Mouse (Mus musculus) ovary, postnatal 10 days (tissue): Measurements from ENCODE around the gene Olfr1487.
"Not testable (repeated sequence)": the region's sequence is repeated elsewhere in the genome, so short reads cannot be mapped to it uniquely, and the experiment has no call there.

Experiments
- DNase-seq: peaks from one replicate; pipeline ENCODE4 v3.0.0; 2022; ENCODE audit warnings: low spot score

Gene Olfr1487

DNA sequence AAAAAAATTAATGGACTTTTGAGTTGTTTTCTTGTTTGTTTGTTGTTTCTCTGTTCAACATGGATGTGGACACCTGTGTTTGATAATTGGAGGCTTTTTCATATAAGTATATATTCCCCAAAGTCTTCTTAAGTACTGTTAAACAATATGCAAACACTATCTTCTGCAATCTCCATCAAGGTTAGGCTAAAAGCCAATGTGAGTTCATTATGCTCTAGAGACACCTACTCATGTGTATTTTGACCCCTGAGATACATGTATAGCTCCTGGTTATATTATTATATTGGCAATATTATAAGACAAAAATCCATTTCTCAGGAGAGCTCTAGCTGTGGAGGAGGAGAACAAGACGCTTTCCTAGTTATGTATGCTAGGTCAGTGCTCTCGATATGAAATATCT is at the start of gene Olfr1487:
Gene Olfr1487 (plus strand): TSS at position 301 of the 400 bp plus-strand sequence.
- not testable (repeated sequence) for DNase-seq

DNA sequence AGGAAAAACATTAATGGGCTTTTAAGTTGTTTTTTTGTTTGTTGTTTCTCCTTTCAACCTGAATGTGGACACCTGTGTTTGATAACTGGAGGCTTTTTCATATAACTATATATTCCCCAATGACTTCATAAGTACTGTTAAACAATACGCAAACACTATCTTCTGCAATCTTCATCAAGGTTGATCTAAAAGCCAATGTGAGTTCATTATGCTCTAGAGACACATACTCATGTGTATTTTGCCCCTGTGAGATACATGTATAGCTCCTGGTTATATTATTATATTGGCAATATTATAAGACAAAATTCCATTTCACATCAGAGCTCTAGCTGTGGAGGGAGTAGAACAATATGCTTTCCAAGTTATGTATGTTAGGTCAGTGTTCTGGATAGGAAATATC is 34.0 kb upstream of the Olfr1487 start, which contains the start of gene Olfr1484:
Gene Olfr1484 (plus strand): TSS at position 301 of the 400 bp plus-strand sequence.
- no peak for DNase-seq

DNA sequence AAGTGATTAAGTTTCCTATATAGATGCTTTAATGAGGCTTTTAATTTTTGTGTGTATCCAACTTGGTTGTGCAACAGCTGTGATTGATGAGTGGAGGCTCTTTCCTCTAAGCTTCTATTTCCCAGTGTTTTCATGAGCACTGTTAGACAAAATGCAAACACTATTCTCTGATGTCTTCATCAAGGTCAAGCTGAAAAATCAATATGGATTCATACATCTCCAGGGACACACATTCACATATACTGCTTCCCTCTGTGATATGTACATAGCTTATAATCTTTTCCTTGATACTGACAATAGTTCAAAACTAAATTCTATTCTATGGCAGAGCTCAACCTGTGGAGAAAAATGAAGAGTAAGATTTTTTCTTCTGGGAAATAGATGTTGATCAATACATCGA is 14.1 kb downstream of the Olfr1487 start, which contains the start of gene Olfr1489:
Gene Olfr1489 (plus strand): TSS at position 301 of the 400 bp plus-strand sequence.
- DNase-seq: no peak

DNA sequence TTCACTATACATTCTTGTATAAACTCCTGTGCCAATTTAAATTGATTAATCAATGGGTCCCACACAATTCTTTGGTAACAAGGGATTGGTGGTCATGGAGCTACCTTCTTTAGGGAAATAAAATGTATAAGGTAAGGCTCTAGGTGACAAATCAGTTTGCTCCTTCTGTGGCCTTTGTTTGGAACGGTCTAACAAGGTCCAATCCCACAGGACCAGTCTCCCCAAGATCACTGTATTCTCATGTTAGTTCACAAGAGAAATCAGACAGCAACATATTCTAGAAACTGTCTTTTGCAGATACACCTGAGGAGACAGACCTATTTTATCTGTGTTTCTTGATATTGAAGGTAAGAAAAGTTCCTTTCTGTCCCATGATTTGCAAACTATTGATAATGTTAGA is 33.6 kb downstream of the Olfr1487 start, which contains the start of gene Olfr1490:
Gene Olfr1490 (plus strand): TSS at position 301 of the 400 bp plus-strand sequence.
- no peak for DNase-seq
